Mouse (Mus musculus) hindbrain, postnatal 0 days (tissue): Measurements from ENCODE around the gene Sema4c. TPM values are rescaled to one million over a fixed set of nuclear protein-coding genes. Genes with fewer than 3 reads are reported as not detected.

Source experiments
- ATAC-seq: fragments of 200-750 bp; cut with Nextera tagmentation; 2 replicates; pipeline ENCODE4 v1.8.0; 2017; ENCODE audit warnings: mild to moderate bottlenecking, moderate TSS enrichment, moderate library complexity
- DNase-seq: peaks from one replicate; pipeline ENCODE4 v3.0.0-alpha.2; 2015; ENCODE audit warnings: low spot score
- H3K27ac ChIP-seq: fragments of 300-500 bp; sonication (generic); 2 replicates; pipeline ENCODE4 v1.5.1; 2014; ENCODE audit warnings: mild to moderate bottlenecking
- H3K27me3 ChIP-seq: fragments of 300-500 bp; sonication (generic); 2 replicates; pipeline ENCODE4 v1.6.1; 2014; ENCODE audit warnings: low read length, mixed read lengths; ENCODE audit not compliant: insufficient read depth
- H3K36me3 ChIP-seq: fragments of 300-500 bp; sonication (generic); 2 replicates; pipeline ENCODE4 v1.6.1; 2014; ENCODE audit warnings: low read length, mixed read lengths; ENCODE audit not compliant: insufficient read depth
- H3K4me1 ChIP-seq: fragments of 300-500 bp; sonication (generic); 2 replicates; pipeline ENCODE4 v1.6.1; 2014; ENCODE audit warnings: antibody characterized with exemption, low read length, mixed read lengths; ENCODE audit not compliant: insufficient read depth
- H3K4me2 ChIP-seq: fragments of 300-500 bp; sonication (generic); 2 replicates; pipeline ENCODE4 v1.6.1; 2014; ENCODE audit warnings: low read depth, mild to moderate bottlenecking, low read length, moderate library complexity, mixed read lengths
- H3K4me3 ChIP-seq: fragments of 300-500 bp; sonication (generic); 2 replicates; pipeline ENCODE4 v1.5.1; 2014; ENCODE audit warnings: low read length
- H3K9ac ChIP-seq: fragments of 300-500 bp; sonication (generic); replicated peaks from 2 replicates; pipeline ENCODE4 v1.6.1; 2014; ENCODE audit warnings: mild to moderate bottlenecking, low read length, moderate library complexity, mixed read lengths
- H3K9me3 ChIP-seq: fragments of 300-500 bp; sonication (generic); 2 replicates; pipeline ENCODE4 v1.6.1; 2016; ENCODE audit warnings: low read length, mixed read lengths
- CTCF ChIP-seq: IDR thresholded peaks from 2 replicates; pipeline ENCODE4 v1.5.1; 2016; ENCODE audit warnings: antibody characterized with exemption, control low read depth, low read depth
- WGBS: fragments of 180-500 bp; shearing (Covaris S2); extraction: QIAGEN DNeasy Blood & Tissue Kit; methylation state at CpG from one replicate; pipeline ENCODE4 v1.1.7; 2014; 5-methylcytosine and 5-hydroxymethylcytosine counted together
- polyA plus RNA-seq: library from polyadenylated mRNA; unstranded; fragments of >200 nt; fragmentation: Nextera tagmentation; extraction: Ambion mirVana; gene quantifications from 2 replicates; pipeline ENCODE4 v1.2.1, GENCODE M21; 2015
- total RNA-seq: library from RNA; depleted of rRNA; stranded (reverse); fragments of >200 nt; gene quantifications from 2 replicates; pipeline ENCODE4 v1.2.3, GENCODE M21; 2014

Gene Sema4c
- total and polyA plus RNA-seq, 2 experiments from 2014 or later, result 14.4 to 32.3 TPM

- WGBS, result 78% methylated on average over 1 of the region's 1 CpGs
- H3K9ac ChIP-seq, result no peak overlapping the region
Measured at GRCm38 (mm10) chr1:36572709-36573108, 14.6 kb upstream of the Sema4c start.

GRCm38 (mm10) chr1:36572140-36572700 is 14.1 kb upstream of the Sema4c start:
- WGBS, result 55% methylated on average over 2 of the region's 2 CpGs
- ATAC-seq, result no peak

More at GRCm38 (mm10) chr1:36572709-36573108, 14.6 kb upstream of the Sema4c start:
- no peak overlapping the region for H3K4me3 ChIP-seq
- H3K27me3 ChIP-seq, result no peaks in the 10 kb centered on the region
- H3K4me2 ChIP-seq, result no peak overlapping the region
- DNase-seq (no peak), ATAC-seq (no peak)
- TF ChIP-seq CTCF, result no peak
- no peaks in the 10 kb centered on the region for H3K36me3 ChIP-seq
- H3K27ac ChIP-seq, result no peak overlapping the region
- H3K9me3 ChIP-seq, result no peaks in the 10 kb centered on the region
- peaks cover 11% of the 10 kb centered on the region; the same call in 1 of the 2 replicates for H3K4me1 ChIP-seq

GRCm38 (mm10) chr1:36571627-36572026 is 13.5 kb upstream of the Sema4c start:
- Histone ChIP-seq H3K4me2 (no peak overlapping the region), H3K4me3 (no peak overlapping the region), H3K27ac (no peak overlapping the region), H3K4me1 (peaks cover 11% of the 10 kb centered on the region; the same call in 1 of the 2 replicates), H3K9ac (no peak overlapping the region), H3K36me3 (no peaks in the 10 kb centered on the region), H3K9me3 (no peaks in the 10 kb centered on the region), H3K27me3 (no peaks in the 10 kb centered on the region)
- DNase-seq (no peak), ATAC-seq (peak; percentile 17; the same call in 1 of the 2 replicates)
- WGBS, result 53% methylated on average over 6 of the region's 6 CpGs
- TF ChIP-seq CTCF, result no peak

More at GRCm38 (mm10) chr1:36572140-36572700, 14.1 kb upstream of the Sema4c start:
- Histone ChIP-seq H3K27me3 (no peaks in the 10 kb centered on the region), H3K9me3 (no peaks in the 10 kb centered on the region), H3K4me3 (no peak overlapping the region), H3K4me1 (peaks cover 11% of the 10 kb centered on the region; the same call in 1 of the 2 replicates), H3K9ac (no peak overlapping the region), H3K27ac (0 out of 2 replicates have a peak overlapping the region, but pooled peaks have one; percentile 26), H3K36me3 (no peaks in the 10 kb centered on the region), H3K4me2 (no peak overlapping the region)
- DNase-seq, result no peak
- TF ChIP-seq CTCF, result no peak

GRCm38 (mm10) chr1:36570320-36570719 is 12.2 kb upstream of the Sema4c start:
- H3K4me3 ChIP-seq, result no peak overlapping the region
- TF ChIP-seq CTCF, result no peak
- DNase-seq, result no peak

GRCm38 (mm10) chr1:36569694-36570276 is 11.6 kb upstream of the Sema4c start:
- Histone ChIP-seq H3K27me3 (no peaks in the 10 kb centered on the region), H3K36me3 (no peaks in the 10 kb centered on the region), H3K9me3 (no peaks in the 10 kb centered on the region), H3K27ac (no peak overlapping the region), H3K9ac (no peak overlapping the region), H3K4me3 (no peak overlapping the region), H3K4me2 (no peak overlapping the region), H3K4me1 (peaks cover 6% of the 10 kb centered on the region; the same call in 1 of the 2 replicates)
- DNase-seq (no peak), ATAC-seq (no peak)
- no peak for TF ChIP-seq CTCF
- WGBS, result 48% methylated on average over 7 of the region's 7 CpGs

More at GRCm38 (mm10) chr1:36570320-36570719, 12.2 kb upstream of the Sema4c start:
- no peak for ATAC-seq
- Histone ChIP-seq H3K27ac (no peak overlapping the region), H3K4me2 (no peak overlapping the region), H3K36me3 (no peaks in the 10 kb centered on the region), H3K4me1 (peaks cover 9% of the 10 kb centered on the region; the same call in 1 of the 2 replicates), H3K9me3 (no peaks in the 10 kb centered on the region), H3K9ac (no peak overlapping the region), H3K27me3 (no peaks in the 10 kb centered on the region)
- 91% methylated on average over 5 of the region's 5 CpGs for WGBS

GRCm38 (mm10) chr1:36568776-36569175 is 10.6 kb upstream of the Sema4c start:
- DNase-seq, result no peak
- H3K36me3 ChIP-seq, result no peaks in the 10 kb centered on the region
- H3K9ac ChIP-seq, result no peak overlapping the region
- TF ChIP-seq CTCF, result no peak
- no peaks in the 10 kb centered on the region for H3K27me3 ChIP-seq
- H3K4me2 ChIP-seq, result no peak overlapping the region
- no peaks in the 10 kb centered on the region for H3K9me3 ChIP-seq
- H3K4me1 ChIP-seq, result no peaks in the 10 kb centered on the region
- H3K4me3 ChIP-seq, result no peak overlapping the region
- H3K27ac ChIP-seq, result no peak overlapping the region
- no peak for ATAC-seq
- WGBS, result 62% methylated on average over 4 of the region's 4 CpGs
